Mouse (Mus musculus) adrenal gland, postnatal 36 days (tissue): ENCODE results near the gene Gm128. TPM values are rescaled to one million over a fixed set of nuclear protein-coding genes. Genes with fewer than 3 reads are reported as not detected.

ENCODE experiments used
- DNase-seq, 2 experiments: peaks; one replicate each; pipeline ENCODE4 v3.0.0; 2021; ENCODE audit warnings: mixed read lengths in 1 of 2
- total RNA-seq, 2 experiments: library from RNA; stranded (reverse); gene quantifications; 2 replicates each; pipeline ENCODE4 v1.2.3; 2021

Gene Gm128
- total RNA-seq, 2 experiments from 2014 or later: 0.17 to 0.26 TPM

GRCm38 (mm10) chr3:95269789-95270188 lies 28.4 kb upstream of the Gm128 start:
- no peak for DNase-seq

- DNase-seq: peak; percentile 54 to 68
Measured at GRCm38 (mm10) chr3:95267855-95268254, 26.5 kb upstream of the Gm128 start.

- no peak for DNase-seq
Measured at GRCm38 (mm10) chr3:95266052-95266451, 24.7 kb upstream of the Gm128 start.

GRCm38 (mm10) chr3:95264724-95265123 lies 23.3 kb upstream of the Gm128 start:
- DNase-seq: no peak

- DNase-seq: peak; percentile 74 to 86
Measured at GRCm38 (mm10) chr3:95263089-95263739, 21.8 kb upstream of the Gm128 start.

GRCm38 (mm10) chr3:95261975-95262374 lies 20.6 kb upstream of the Gm128 start:
- no peak for DNase-seq

GRCm38 (mm10) chr3:95256931-95257330 lies 15.5 kb upstream of the Gm128 start:
- no peak for DNase-seq

- no peak for DNase-seq
Measured at GRCm38 (mm10) chr3:95250783-95251424, 9.5 kb upstream of the Gm128 start, which contains the start of gene Bnipl. Gene Bnipl (minus strand): TSS chr3:95251193.

GRCm38 (mm10) chr3:95250361-95250760 lies 9.0 kb upstream of the Gm128 start:
- no peak for DNase-seq

- no peak for DNase-seq
Measured at GRCm38 (mm10) chr3:95247660-95248336, 6.4 kb upstream of the Gm128 start.

- DNase-seq: peak; percentile 61 to 68
Measured at GRCm38 (mm10) chr3:95246465-95247231, 5.2 kb upstream of the Gm128 start.

GRCm38 (mm10) chr3:95243086-95243485 lies 1.7 kb upstream of the Gm128 start:
- DNase-seq: no peak

- DNase-seq: no peak
Measured at GRCm38 (mm10) chr3:95240900-95241299, 498 bp downstream of the Gm128 start.

GRCm38 (mm10) chr3:95239971-95240370 lies 1.4 kb downstream of the Gm128 start:
- DNase-seq: no peak

- DNase-seq: no peak
Measured at GRCm38 (mm10) chr3:95239022-95239421, 2.4 kb downstream of the Gm128 start.

GRCm38 (mm10) chr3:95237541-95238099 lies 3.8 kb downstream of the Gm128 start:
- DNase-seq: no peak

- no peak for DNase-seq
Measured at GRCm38 (mm10) chr3:95235386-95236301, 5.8 kb downstream of the Gm128 start.

GRCm38 (mm10) chr3:95233303-95233980 lies 8.0 kb downstream of the Gm128 start:
- DNase-seq: no peak

- DNase-seq: peak; percentile 78 to 81
Measured at GRCm38 (mm10) chr3:95232771-95233170, 8.6 kb downstream of the Gm128 start.
